Mouse (Mus musculus): ENCODE data around the gene Sult5a1. TPM values are rescaled to one million over a fixed set of nuclear protein-coding genes. Genes with fewer than 3 reads are reported as not detected.

The Sult5a1 gene
- total RNA-seq, 2 experiments from 2014 or later = 9.2 to 12.2 TPM

DNA sequence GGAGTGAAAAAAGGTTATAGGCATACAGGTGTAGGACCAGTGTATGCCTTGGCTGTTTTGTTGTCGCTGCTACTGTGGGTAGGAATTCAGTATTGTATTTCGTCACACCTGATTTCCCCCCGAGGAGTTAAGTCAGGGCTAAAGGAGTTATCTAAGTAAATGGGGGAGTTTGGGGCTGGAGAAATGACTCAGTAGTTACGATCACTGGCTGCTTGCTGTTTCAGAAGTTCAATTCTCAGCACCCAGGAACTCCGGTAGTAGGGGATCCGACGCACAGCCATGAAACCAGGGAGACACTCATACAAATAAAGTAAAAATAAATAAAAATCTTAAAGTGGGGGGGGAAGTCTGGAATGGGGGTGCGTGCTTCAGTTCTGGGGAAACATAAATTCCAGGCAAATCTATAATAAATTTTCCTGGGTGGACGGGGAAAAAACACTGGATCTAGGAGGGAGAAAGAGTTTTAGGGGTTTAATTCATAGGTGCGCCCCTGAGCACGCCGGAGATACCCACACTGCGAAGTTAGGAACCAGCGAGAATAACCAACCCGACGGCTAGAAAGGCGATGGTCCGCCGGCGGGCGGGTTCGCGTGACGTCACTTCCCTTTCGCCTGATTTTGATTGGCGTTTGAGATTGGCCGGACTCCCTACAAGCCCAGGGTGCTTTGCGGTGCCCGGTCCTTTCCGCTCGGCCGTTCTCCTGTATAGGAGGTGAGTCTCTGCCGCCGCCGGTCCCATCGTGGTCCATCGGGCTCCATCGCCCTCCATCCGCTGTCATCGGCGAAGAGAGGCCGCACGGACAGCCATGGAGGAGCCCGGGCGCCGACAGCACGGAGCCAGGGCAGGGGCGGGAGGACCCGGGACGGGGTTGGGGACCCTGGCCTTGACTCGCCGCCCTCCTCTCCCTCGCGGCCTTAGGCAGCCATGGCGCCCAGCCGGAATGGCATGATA, 56.1 kb downstream of the Sult5a1 start, which contains the start of gene Rpl13:
Rpl13 (plus strand) TSS at position 616 of the 951 bp plus-strand sequence.
- DNase-seq (ENCODE audit: low spot score in 2 of 2) = peak; percentile 93 to 98

GRCm38 (mm10) chr8:123101244-123101643, 56.9 kb downstream of the Sult5a1 start:
- DNase-seq (ENCODE audit: low spot score in 2 of 2) = no peak

DNA sequence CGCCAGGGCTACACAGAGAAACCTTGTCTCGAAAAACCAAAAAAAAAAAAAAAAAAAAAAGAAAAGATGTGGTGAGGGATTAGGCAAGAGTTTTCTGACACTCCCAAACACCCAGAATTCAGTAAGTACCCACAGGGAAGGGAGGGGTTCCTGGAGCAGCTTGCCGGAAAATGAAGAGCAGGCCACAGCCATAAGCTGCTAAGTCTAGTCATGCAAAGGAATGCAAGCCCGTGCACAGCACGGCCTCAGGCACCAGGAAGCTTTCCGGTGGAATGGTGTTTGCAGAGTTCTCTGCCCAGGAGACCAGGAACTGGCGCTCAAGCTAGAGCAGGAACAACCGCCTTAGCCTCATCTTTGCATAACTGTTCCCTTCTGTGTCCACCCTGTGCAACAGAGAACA, 57.8 kb downstream of the Sult5a1 start:
- DNase-seq (ENCODE audit: low spot score in 2 of 2) = no peak

GRCm38 (mm10) chr8:123097786-123098584, 60.1 kb downstream of the Sult5a1 start:
- DNase-seq (ENCODE audit: low spot score in 2 of 2) = no peak

DNA sequence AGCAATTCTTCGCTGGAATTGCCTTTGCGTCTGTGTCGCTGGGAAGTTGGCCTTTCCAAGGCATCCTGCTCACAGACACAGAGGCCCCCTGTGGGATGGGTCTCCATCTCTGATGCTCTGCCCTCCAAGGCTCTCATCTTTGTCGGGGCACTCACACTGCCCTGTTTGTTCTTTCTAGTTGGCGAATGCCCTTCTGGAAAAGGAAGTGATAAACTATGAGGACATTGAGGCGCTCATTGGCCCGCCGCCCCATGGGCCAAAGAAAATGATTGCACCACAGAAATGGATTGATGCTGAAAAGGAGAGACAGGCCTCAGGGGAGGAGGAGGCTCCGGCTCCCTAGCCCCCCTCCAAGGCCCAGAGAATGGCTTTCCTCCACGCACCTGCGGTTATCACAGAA, 60.9 kb downstream of the Sult5a1 start:
- DNase-seq (ENCODE audit: low spot score in 2 of 2) = no peak

Small RNAs within 50 kb of the gene (microRNA-seq; reads per million reads assigned to microRNA genes)
- gene Mir7079 (ENCODE audit: borderline number of aligned reads in 2 of 2) (0 reads per million in 2 experiments), gene Mir7080 (ENCODE audit: borderline number of aligned reads in 2 of 2) (3.7 to 4.7 reads per million in 2 experiments)

Other genes starting within 250 kb of the Sult5a1 start
- gene Ankrd11, start 116.0 kb downstream of the Sult5a1 start, total RNA-seq (2021) = 10 to 100 TPM; 69.1 to 93.7 TPM
- 10 to 100 TPM; 86.9 to 88.3 TPM for gene Spg7, start 95.4 kb downstream of the Sult5a1 start, total RNA-seq (2021)
- gene Rpl13, start 56.0 kb downstream of the Sult5a1 start, total RNA-seq (2021) = 100 to 1,000 TPM; 629 to 647 TPM
- gene Cpne7, start 40.9 kb downstream of the Sult5a1 start, total RNA-seq (2021) = 1 to 10 TPM; 4.7 to 6.6 TPM
- gene Dpep1, start 27.9 kb upstream of the Sult5a1 start, total RNA-seq (2021) = 10 to 100 TPM; 45.0 to 48.5 TPM
- 10 to 100 TPM; 79.3 to 86.2 TPM for gene Chmp1a, start 54.4 kb upstream of the Sult5a1 start, total RNA-seq (2021)
- 1 to 10 TPM; 3.4 to 3.6 TPM for gene Spata33, start 54.5 kb upstream of the Sult5a1 start, total RNA-seq (2021)
- gene Cdk10, start 66.5 kb upstream of the Sult5a1 start, total RNA-seq (2021) = 10 to 100 TPM; 49.6 to 62.2 TPM
- gene Spata2l, start 77.9 kb upstream of the Sult5a1 start, total RNA-seq (2021) = 10 to 100 TPM; 10.5 to 14.2 TPM
- gene Zfp276, start 95.9 kb upstream of the Sult5a1 start, total RNA-seq (2021) = 10 to 100 TPM; 21.6 to 23.5 TPM
- 10 to 100 TPM; 20.3 to 24.0 TPM for gene Vps9d1, start 96.0 kb upstream of the Sult5a1 start, total RNA-seq (2021)
- 1 to 10 TPM; 1.2 to 4.2 TPM for gene Fanca, start 160.3 kb upstream of the Sult5a1 start, total RNA-seq (2021)
- gene Spire2, start 174.4 kb upstream of the Sult5a1 start, total RNA-seq (2021) = 1 to 10 TPM; 1.7 to 3.1 TPM
- gene Tcf25, start 215.4 kb upstream of the Sult5a1 start, total RNA-seq (2021) = 100 to 1,000 TPM; 218 to 255 TPM
- gene Mc1r, start 248.8 kb upstream of the Sult5a1 start, total RNA-seq (2021) = not detected

Measured in adrenal gland, adult 18-20 months (tissue).